Mouse (Mus musculus) midbrain, embryonic 15.5 days (tissue): ENCODE results near the gene Hmmr. TPM values are rescaled to one million over a fixed set of nuclear protein-coding genes. Genes with fewer than 3 reads are reported as not detected.
"Not testable (repeated sequence)": the region's sequence is repeated elsewhere in the genome, so short reads cannot be mapped to it uniquely, and the experiment has no call there.

Experiments used
- ATAC-seq: fragments of 200-750 bp; cut with Nextera tagmentation; replicated peaks from 2 replicates; pipeline ENCODE4 v1.8.0; 2017; ENCODE audit warnings: moderate TSS enrichment
- H3K27ac ChIP-seq: fragments of 300-500 bp; sonication (generic); 2 replicates; pipeline ENCODE4 v1.5.1; 2015; ENCODE audit warnings: mild to moderate bottlenecking, inconsistent platforms
- H3K27me3 ChIP-seq: fragments of 300-500 bp; sonication (generic); replicated peaks from 2 replicates; pipeline ENCODE4 v1.6.1; 2015; ENCODE audit warnings: inconsistent platforms
- H3K36me3 ChIP-seq: fragments of 300-500 bp; sonication (generic); replicated peaks from 2 replicates; pipeline ENCODE4 v1.6.1; 2015; ENCODE audit warnings: inconsistent platforms
- H3K4me1 ChIP-seq: fragments of 300-500 bp; sonication (generic); 2 replicates; pipeline ENCODE4 v1.6.1; 2015; ENCODE audit warnings: inconsistent platforms
- H3K4me2 ChIP-seq: fragments of 300-500 bp; sonication (generic); 2 replicates; pipeline ENCODE4 v1.6.1; 2015; ENCODE audit warnings: inconsistent platforms, mild to moderate bottlenecking, moderate library complexity
- H3K4me3 ChIP-seq: fragments of 300-500 bp; sonication (generic); 2 replicates; pipeline ENCODE4 v1.5.1; 2015; ENCODE audit warnings: mild to moderate bottlenecking, inconsistent platforms
- H3K9ac ChIP-seq: fragments of 300-500 bp; sonication (generic); 2 replicates; pipeline ENCODE4 v1.6.1; 2015; ENCODE audit warnings: mild to moderate bottlenecking, inconsistent platforms
- H3K9me3 ChIP-seq: fragments of 300-500 bp; sonication (generic); 2 replicates; pipeline ENCODE4 v1.6.1; 2016; ENCODE audit warnings: inconsistent platforms
- WGBS: fragments of 180-500 bp; shearing (Covaris S2); methylation state at CpG from one replicate; pipeline ENCODE4 v1.1.7; 2015; ENCODE audit warnings: mixed read lengths; 5-methylcytosine and 5-hydroxymethylcytosine counted together
- polyA plus RNA-seq: library from polyadenylated mRNA; unstranded; fragments of >200 nt; fragmentation: Nextera tagmentation; extraction: Ambion mirVana; gene quantifications from 2 replicates; pipeline ENCODE4 v1.2.1, GENCODE M21; 2015

Gene Hmmr
- polyA plus RNA-seq, 1 experiment from 2014 or later: 5.4 TPM

- H3K9ac ChIP-seq: no peak overlapping the region
- H3K36me3 ChIP-seq: 0 out of 2 replicates have a peak, but pooled peaks cover 3% of the 10 kb centered on the region
- no peaks in the 10 kb centered on the region for H3K9me3 ChIP-seq
- no peaks in the 10 kb centered on the region for H3K4me1 ChIP-seq
- ATAC-seq: no peak
- H3K4me3 ChIP-seq: no peak overlapping the region
- H3K27ac ChIP-seq: no peak overlapping the region
- no peak overlapping the region for H3K4me2 ChIP-seq
- 94% methylated on average over 12 of the region's 12 CpGs for WGBS
- H3K27me3 ChIP-seq: no peaks in the 10 kb centered on the region
Measured at GRCm38 (mm10) chr11:40746361-40746760, 13.1 kb upstream of the Hmmr start.

GRCm38 (mm10) chr11:40744348-40744747 lies 11.1 kb upstream of the Hmmr start:
- WGBS: 86% methylated on average over 3 of the region's 3 CpGs

GRCm38 (mm10) chr11:40741605-40742262 lies 8.5 kb upstream of the Hmmr start:
- 89% methylated on average over 12 of the region's 12 CpGs for WGBS
- Histone ChIP-seq H3K9ac (no peak overlapping the region), H3K4me3 (no peak overlapping the region), H3K27ac (no peak overlapping the region), H3K4me2 (no peak overlapping the region), H3K36me3 (peaks cover 8% of the 10 kb centered on the region; the same call in 1 of the 2 replicates), H3K4me1 (no peaks in the 10 kb centered on the region), H3K27me3 (no peaks in the 10 kb centered on the region), H3K9me3 (no peaks in the 10 kb centered on the region)
- no peak for ATAC-seq

More at GRCm38 (mm10) chr11:40744348-40744747, 11.1 kb upstream of the Hmmr start:
- H3K9ac ChIP-seq: no peak overlapping the region
- no peaks in the 10 kb centered on the region for H3K27me3 ChIP-seq
- ATAC-seq: no peak
- no peaks in the 10 kb centered on the region for H3K9me3 ChIP-seq
- H3K4me2 ChIP-seq: no peak overlapping the region
- no peaks in the 10 kb centered on the region for H3K36me3 ChIP-seq
- no peak overlapping the region for H3K4me3 ChIP-seq
- no peak overlapping the region for H3K27ac ChIP-seq
- H3K4me1 ChIP-seq: no peaks in the 10 kb centered on the region

GRCm38 (mm10) chr11:40737369-40737768 lies 4.1 kb upstream of the Hmmr start:
- Histone ChIP-seq H3K4me3 (no peak overlapping the region), H3K4me1 (peaks cover 24% of the 10 kb centered on the region), H3K9me3 (no peaks in the 10 kb centered on the region), H3K36me3 (peaks cover 13% of the 10 kb centered on the region; the same call in 1 of the 2 replicates), H3K27ac (no peak overlapping the region), H3K27me3 (no peaks in the 10 kb centered on the region), H3K4me2 (no peak overlapping the region), H3K9ac (no peak overlapping the region)
- no peak for ATAC-seq
- WGBS: 84% methylated on average over 3 of the region's 3 CpGs

- Histone ChIP-seq H3K27ac (peak overlapping the region; percentile 77), H3K9ac (peak overlapping the region; percentile 75), H3K4me2 (peak overlapping the region; percentile 79), H3K9me3 (no peaks in the 10 kb centered on the region), H3K4me1 (peaks cover 30% of the 10 kb centered on the region), H3K36me3 (peaks cover 13% of the 10 kb centered on the region; the same call in 1 of the 2 replicates), H3K27me3 (no peaks in the 10 kb centered on the region), H3K4me3 (peak overlapping the region; percentile 65)
- no peak for ATAC-seq
- WGBS: 4% methylated on average over 11 of the region's 11 CpGs
Measured at GRCm38 (mm10) chr11:40734251-40734752, 1.1 kb upstream of the Hmmr start.

GRCm38 (mm10) chr11:40732997-40733338 lies 254 bp downstream of the Hmmr start:
- under 1% methylated on average over 14 of the region's 14 CpGs for WGBS
- Histone ChIP-seq H3K4me1 (peaks cover 30% of the 10 kb centered on the region), H3K9me3 (no peaks in the 10 kb centered on the region), H3K27ac (no peak overlapping the region), H3K4me2 (peak overlapping the region; percentile 62), H3K27me3 (no peaks in the 10 kb centered on the region), H3K36me3 (peaks cover 11% of the 10 kb centered on the region; the same call in 1 of the 2 replicates), H3K4me3 (peak overlapping the region; percentile 65), H3K9ac (no peak overlapping the region)
- ATAC-seq: no peak

- Histone ChIP-seq H3K9me3 (no peaks in the 10 kb centered on the region), H3K4me2 (no peak overlapping the region), H3K4me1 (no peaks in the 10 kb centered on the region), H3K36me3 (no peaks in the 10 kb centered on the region), H3K9ac (no peak overlapping the region), H3K27me3 (no peaks in the 10 kb centered on the region), H3K27ac (no peak overlapping the region), H3K4me3 (no peak overlapping the region)
- ATAC-seq: no peak
Measured at GRCm38 (mm10) chr11:40718324-40718723, 14.9 kb downstream of the Hmmr start.

- Histone ChIP-seq H3K9me3 (no peaks in the 10 kb centered on the region), H3K9ac (no peak overlapping the region), H3K27ac (no peak overlapping the region), H3K4me3 (no peak overlapping the region), H3K4me1 (no peaks in the 10 kb centered on the region), H3K4me2 (no peak overlapping the region), H3K36me3 (no peaks in the 10 kb centered on the region), H3K27me3 (no peaks in the 10 kb centered on the region)
- WGBS: 97% methylated on average over 5 of the region's 5 CpGs
- ATAC-seq: no peak
Measured at GRCm38 (mm10) chr11:40715524-40715923, 17.7 kb downstream of the Hmmr start.

- no peak overlapping the region for H3K4me2 ChIP-seq
- H3K27me3 ChIP-seq: no peaks in the 10 kb centered on the region
- H3K9me3 ChIP-seq: no peaks in the 10 kb centered on the region
- no peak overlapping the region for H3K27ac ChIP-seq
- H3K36me3 ChIP-seq: no peaks in the 10 kb centered on the region
- no peak overlapping the region for H3K9ac ChIP-seq
- 79% methylated on average over 8 of the region's 8 CpGs for WGBS
- no peak for ATAC-seq
- H3K4me1 ChIP-seq: no peaks in the 10 kb centered on the region
- H3K4me3 ChIP-seq: no peak overlapping the region
Measured at GRCm38 (mm10) chr11:40713858-40714257, 19.4 kb downstream of the Hmmr start.

- WGBS: 89% methylated on average over 6 of the region's 6 CpGs
Measured at GRCm38 (mm10) chr11:40709899-40710298, 23.3 kb downstream of the Hmmr start.

GRCm38 (mm10) chr11:40695103-40695502 lies 38.1 kb downstream of the Hmmr start, which contains the start of gene Mat2b:
Gene Mat2b (minus strand): TSS chr11:40695203.
- Histone ChIP-seq H3K36me3 (no peaks in the 10 kb centered on the region), H3K4me2 (peak within 1 kb of the TSS; percentile 96), H3K27ac (peak within 1 kb of the TSS; percentile 90), H3K9ac (peak within 1 kb of the TSS; percentile 68), H3K27me3 (no peaks in the 10 kb centered on the region), H3K4me1 (peaks cover 27% of the 10 kb centered on the region), H3K4me3 (peak within 1 kb of the TSS; percentile 95), H3K9me3 (no peaks in the 10 kb centered on the region)
- no peak for ATAC-seq
- 83% methylated on average over 9 of the region's 9 CpGs for WGBS

More at GRCm38 (mm10) chr11:40709899-40710298, 23.3 kb downstream of the Hmmr start:
- not testable (repeated sequence) for H3K27me3 ChIP-seq, H3K4me1 ChIP-seq, H3K27ac ChIP-seq, H3K36me3 ChIP-seq, H3K4me3 ChIP-seq, H3K9me3 ChIP-seq, H3K9ac ChIP-seq, H3K4me2 ChIP-seq, ATAC-seq

GRCm38 (mm10) chr11:40694311-40695087 lies 38.7 kb downstream of the Hmmr start:
- WGBS: under 1% methylated on average over 31 of the region's 31 CpGs
- peak overlapping the region; percentile 95 for H3K4me3 ChIP-seq
- peak overlapping the region; percentile 96 for H3K4me2 ChIP-seq
- peak overlapping the region; percentile 90 for H3K27ac ChIP-seq
- ATAC-seq: peak; percentile 68
- no peaks in the 10 kb centered on the region for H3K27me3 ChIP-seq
- peak overlapping the region; percentile 68 for H3K9ac ChIP-seq
- H3K4me1 ChIP-seq: peaks cover 33% of the 10 kb centered on the region
- no peaks in the 10 kb centered on the region for H3K9me3 ChIP-seq
- no peaks in the 10 kb centered on the region for H3K36me3 ChIP-seq
